Mouse (Mus musculus) induced T-regulatory cell, adult 2 months (primary cell): ENCODE data around the gene Aipl1.

Experiments used
- DNase-seq: peaks from one replicate; pipeline ENCODE4 v3.0.0-alpha.2; 2012; ENCODE audit warnings: low read depth

The Aipl1 gene

DNA sequence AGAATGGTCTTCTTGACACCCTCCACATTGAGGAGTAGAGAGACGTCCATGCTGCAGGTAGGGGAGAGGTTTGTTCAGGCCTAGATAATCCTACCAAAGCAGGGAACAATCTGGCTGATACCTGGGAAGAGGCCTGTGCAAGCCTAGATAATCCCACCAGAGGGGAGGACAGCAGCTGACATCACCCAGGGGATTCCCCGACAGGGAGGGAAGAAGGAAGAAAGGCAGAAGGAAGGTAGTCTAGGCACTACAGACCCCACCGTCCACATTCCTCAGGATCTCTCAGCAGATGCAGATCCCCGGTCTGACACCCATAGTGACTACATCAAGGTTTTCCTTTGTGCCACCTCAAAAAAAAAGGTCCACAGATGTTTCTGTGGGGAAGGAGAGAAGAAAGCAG is at the start of gene Aipl1:
Aipl1 (minus strand) TSS at position 101 of the 400 bp plus-strand sequence.
- DNase-seq = no peak

DNA sequence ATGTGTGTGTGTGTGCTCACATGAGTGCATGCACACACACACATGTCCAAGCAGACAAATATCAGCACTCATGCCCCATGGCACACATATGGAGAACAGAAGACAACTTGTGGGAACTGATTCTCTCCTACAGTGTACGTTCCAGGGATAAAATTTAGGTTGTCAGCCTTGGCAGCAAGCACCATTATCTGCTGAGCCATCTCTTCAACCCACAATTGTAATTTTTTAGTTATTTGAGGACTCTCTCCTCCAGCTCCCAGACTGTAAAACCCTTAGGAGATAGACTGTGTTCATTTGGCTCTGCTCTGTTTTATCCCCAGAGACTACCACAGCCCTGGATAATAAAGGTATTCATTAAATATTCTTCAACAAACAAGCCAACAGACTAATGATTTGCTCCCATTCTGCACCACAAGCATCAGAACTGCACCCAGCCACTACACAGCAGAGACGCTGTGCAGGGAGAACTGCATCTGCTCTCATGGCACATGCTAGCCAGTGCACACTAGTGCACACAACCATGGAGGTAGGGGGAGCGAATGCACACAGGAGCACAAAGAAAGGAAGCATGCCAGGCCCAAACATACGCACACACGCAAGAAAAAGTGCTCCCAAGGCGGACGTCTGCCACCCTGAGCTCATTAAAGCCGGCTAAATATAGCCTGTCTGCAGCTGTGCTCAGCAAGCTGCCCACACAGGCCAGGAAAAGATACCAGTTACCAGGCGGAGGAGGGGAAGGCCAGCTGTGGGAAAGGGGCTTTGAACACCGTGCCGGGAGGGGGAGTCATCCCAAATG is 49.1 kb upstream of the Aipl1 start:
- DNase-seq = no peak

DNA sequence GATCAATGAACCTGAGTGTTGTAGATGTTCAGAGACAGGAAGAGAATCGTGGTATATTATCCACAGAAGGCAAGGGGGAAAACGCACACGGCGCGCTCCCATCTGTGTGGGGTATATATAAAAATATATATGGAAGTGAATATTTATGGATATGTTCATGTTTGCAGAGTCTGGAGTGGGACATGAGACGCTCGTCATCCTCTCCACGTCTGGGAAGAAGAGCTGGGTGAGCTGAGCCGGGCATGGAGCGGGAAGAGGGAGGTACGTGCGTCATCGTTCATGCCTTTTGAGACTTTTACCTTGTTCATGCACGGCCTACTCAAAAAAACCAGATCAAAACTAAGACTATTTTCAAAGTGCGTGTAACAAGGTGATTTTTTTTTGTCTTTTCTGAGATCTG is 47.0 kb upstream of the Aipl1 start:
- no peak for DNase-seq

- no peak for DNase-seq
These were observed 45.3 kb upstream of the Aipl1 start for GRCm38 (mm10) chr11:72082601-72083000.

- DNase-seq = no peak
These were observed 43.2 kb upstream of the Aipl1 start for GRCm38 (mm10) chr11:72080461-72080860.

DNA sequence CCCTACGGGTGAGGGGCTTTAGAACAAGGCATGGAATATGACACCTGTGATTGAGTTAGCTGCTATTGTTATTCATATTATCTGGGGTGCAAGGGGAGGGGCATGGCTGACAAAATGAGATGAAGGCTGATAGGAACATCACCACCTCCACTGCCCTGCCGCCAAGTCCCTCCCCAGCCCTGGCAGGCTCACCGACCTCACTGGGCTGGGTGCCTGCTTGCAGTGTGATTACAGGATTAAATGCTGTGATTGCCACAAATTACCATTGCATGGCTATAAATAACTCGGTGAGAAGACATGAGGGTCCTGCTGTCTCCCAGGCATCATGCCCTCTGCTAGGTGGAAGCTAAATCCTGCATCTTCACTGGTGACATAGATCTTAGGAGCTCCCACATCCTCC is 41.3 kb upstream of the Aipl1 start:
- no peak for DNase-seq

DNA sequence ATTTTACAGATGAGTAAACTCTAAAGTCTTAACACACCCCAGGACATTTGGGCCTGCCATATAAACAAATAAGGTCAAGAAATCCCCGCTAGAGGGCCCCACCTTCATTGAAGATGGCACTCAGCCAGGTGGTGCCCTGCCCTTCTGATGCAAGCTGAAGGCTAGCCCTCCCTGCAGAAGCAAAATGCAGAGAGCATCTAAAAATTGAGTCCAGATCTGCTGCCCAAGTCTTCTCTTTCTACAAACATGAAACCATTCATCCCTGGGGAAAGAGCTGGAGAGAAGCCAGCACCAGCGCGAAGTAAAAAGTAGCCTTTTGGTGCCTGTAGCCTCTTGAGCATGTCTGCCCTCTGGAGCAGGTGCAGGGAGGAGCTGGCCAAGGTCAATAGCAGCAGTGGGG is 40.7 kb upstream of the Aipl1 start:
- peak; percentile 7 for DNase-seq

GRCm38 (mm10) chr11:72074230-72074629 is 36.9 kb upstream of the Aipl1 start:
- no peak for DNase-seq

GRCm38 (mm10) chr11:72072331-72072905 is 35.1 kb upstream of the Aipl1 start:
- no peak for DNase-seq

- DNase-seq = no peak
These were observed 33.4 kb upstream of the Aipl1 start for GRCm38 (mm10) chr11:72070733-72071132.

DNA sequence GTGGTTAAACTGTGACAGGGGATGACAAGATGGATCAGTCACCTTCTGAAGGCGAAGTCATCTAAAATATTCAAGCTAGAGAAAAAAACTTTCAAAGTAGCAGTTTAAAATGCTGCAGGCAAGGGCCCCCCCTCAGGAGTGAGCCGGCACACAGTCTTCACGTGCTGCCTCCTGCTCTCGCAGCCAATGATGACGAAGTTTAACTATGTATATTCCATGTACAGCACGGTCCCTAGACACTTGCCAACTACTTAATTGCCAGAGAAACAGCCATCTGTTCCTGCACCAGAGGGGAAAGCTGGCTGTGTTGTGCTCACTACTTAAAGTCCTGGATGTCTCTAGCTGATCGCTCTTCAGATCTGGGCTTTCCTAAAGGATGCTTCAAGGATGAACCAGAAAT is 30.7 kb upstream of the Aipl1 start:
- DNase-seq = no peak

GRCm38 (mm10) chr11:72067326-72067725 is 30.0 kb upstream of the Aipl1 start:
- DNase-seq = no peak

GRCm38 (mm10) chr11:72066330-72066729 is 29.0 kb upstream of the Aipl1 start:
- peak; percentile 51 for DNase-seq

DNA sequence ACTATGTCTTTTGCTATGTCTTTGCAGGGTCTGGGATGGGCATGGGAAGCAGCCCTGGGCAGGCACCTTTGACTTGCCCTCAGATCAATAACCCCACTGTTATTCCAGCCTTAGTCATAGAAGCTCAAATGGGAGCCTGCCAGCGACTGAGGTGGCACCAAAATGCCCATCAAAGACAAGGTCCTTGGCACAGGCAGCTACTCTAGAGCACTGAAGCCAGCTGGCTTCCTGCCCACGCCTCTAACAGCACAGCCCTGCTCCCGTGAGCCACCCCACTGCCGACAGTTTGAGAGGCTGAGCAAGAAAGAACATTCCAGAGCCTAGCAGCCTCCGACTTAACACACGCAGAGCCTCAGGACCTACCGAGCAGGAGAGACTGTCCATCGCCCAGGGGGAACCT is 27.8 kb upstream of the Aipl1 start:
- no peak for DNase-seq

DNA sequence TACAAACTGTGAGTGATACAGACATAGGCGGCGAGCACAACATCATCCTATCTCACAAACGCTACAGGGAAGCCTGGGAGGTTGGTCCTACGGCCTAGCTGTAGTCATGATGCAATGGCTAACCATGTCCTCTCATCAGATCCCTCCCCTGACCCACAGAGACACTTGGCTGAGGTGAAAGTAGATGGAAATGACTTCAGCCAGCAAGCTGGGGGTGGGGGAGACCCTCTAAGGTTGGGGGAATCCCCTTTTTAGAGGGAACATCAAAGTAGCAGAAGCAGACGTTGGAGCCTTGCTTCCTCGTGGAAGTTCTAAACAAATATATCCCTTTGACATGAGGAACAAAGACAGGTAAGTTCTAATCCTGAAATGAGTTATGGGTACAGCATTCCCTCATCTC is 27.1 kb upstream of the Aipl1 start:
- DNase-seq = no peak

DNA sequence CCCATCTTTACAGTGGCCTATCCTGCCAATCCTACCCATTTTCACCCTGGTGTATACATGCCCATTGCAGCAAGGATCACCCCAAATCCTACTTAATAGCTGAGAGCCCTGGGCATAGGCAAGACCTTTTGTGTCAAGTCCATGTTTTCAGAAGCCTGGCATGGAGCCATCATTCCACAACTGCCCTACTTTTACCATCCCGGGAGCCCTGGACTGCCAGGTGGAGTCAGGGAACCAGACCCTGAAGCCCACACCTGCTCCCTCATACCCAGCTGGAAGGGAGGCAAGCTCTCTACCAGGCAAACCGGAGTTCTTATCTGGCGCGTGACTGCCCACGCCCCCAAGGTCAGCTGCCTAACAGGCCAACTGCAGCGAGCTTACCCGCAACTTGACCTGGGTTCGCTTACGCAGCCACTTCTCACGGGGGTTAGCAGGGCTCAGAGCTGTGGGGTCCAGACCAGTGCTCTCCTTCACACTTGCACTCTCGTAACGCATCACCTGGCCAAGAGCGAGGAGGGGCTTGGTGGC is 23.8 kb upstream of the Aipl1 start:
- DNase-seq = no peak

GRCm38 (mm10) chr11:72060416-72060815 is 23.1 kb upstream of the Aipl1 start:
- DNase-seq = no peak

DNA sequence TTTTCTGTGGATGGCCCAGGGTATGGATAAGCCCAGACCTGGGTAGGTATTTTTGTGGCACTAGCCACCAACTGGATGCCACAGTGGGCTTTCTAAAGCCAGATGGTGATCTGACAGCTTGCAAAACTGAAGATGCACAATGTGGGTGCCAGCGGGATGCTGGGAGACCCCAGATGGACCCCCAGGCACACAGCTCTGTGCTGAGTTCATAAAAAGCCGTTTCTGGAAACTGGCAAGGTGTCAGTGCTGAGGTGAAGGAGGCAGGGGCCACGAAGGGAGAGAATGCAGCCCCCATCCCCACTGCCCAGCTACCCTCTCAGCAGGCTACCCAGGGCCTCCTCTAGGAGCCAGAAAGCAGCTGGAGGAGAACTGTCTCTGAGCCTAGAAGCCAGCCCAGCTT is 19.9 kb upstream of the Aipl1 start:
- DNase-seq = no peak

DNA sequence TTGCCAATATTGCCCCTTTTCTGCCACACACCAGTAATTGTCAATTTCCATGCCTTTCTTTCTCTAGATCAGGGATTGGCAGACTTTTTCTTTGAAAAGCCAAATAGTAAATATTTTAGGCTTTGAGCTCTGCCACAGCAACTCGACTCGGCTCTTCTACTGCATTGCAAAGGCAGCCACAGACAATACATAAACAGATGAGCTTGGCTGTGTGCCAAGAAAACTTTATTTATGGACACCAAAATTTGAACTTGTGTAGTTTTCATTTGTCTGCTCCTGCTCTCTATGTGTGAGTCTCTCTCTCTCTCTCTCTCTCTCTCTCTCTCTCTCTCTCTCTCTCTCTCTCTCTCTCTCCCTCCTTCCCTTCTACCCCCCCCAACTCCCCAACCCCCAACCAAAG is 17.9 kb upstream of the Aipl1 start:
- DNase-seq = no peak

DNA sequence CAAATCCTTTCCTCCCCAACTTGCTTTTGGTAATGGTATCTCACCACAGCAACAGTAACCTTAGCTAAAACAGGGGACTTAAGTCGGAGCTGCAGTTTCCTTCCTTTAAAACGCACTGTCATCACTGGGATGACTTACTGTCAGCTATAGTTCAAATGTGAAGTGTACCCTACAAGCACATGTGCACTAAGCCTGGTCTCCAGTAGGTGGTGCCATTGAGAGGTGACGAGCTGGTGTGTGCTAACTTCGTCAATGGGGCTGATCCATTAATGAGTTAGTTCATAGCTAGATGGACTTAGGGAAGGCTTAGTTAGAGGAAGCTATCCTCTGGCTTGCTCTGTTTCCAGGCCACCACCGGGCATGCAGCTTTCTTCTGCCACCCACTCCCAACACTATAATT is 15.3 kb upstream of the Aipl1 start:
- DNase-seq = peak; percentile 79

DNA sequence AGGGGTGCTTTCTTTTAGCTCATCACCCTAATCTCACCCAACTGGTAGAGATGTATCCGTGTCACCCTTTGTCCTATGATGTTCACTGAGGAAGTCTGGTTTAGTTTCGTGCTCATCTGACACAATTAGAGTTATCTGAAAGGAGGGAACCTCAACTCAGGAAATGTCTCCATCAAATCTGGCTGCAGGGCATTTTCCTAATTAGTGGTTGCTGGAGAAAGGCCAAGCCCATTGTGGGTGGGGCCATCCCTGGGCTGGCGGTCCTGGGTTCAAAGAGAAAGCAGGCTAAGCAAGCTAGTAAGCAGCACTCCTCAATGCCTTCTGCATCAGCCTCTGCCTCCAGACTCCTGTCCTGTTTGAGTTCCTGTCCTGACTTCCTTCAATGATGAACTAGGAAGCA is 14.9 kb upstream of the Aipl1 start:
- DNase-seq = no peak

GRCm38 (mm10) chr11:72050895-72051858 is 13.9 kb upstream of the Aipl1 start:
- no peak for DNase-seq
